Mouse (Mus musculus) midbrain, embryonic 12.5 days (tissue): ENCODE results near the gene Timm29. TPM values are rescaled to one million over a fixed set of nuclear protein-coding genes. Genes with fewer than 3 reads are reported as not detected.

Experiments
- ATAC-seq: fragments of 200-750 bp; cut with Nextera tagmentation; 2 replicates; pipeline ENCODE4 v1.8.0; 2017; ENCODE audit warnings: low read depth, moderate TSS enrichment, moderate library complexity; ENCODE audit not compliant: low FRiP score
- H3K27ac ChIP-seq: fragments of 300-500 bp; sonication (generic); replicated peaks from 2 replicates; pipeline ENCODE4 v1.5.1; 2016; ENCODE audit warnings: mild to moderate bottlenecking
- H3K27me3 ChIP-seq: fragments of 300-500 bp; sonication (generic); 2 replicates; pipeline ENCODE4 v1.6.1; 2016; ENCODE audit warnings: mild to moderate bottlenecking
- H3K36me3 ChIP-seq: fragments of 300-500 bp; sonication (generic); 2 replicates; pipeline ENCODE4 v1.6.1; 2016
- H3K4me1 ChIP-seq: fragments of 300-500 bp; sonication (generic); 2 replicates; pipeline ENCODE4 v1.6.1; 2016
- H3K4me2 ChIP-seq: fragments of 300-500 bp; sonication (generic); replicated peaks from 2 replicates; pipeline ENCODE4 v1.6.1; 2016; ENCODE audit warnings: mild to moderate bottlenecking, moderate library complexity
- H3K4me3 ChIP-seq: fragments of 300-500 bp; sonication (generic); 2 replicates; pipeline ENCODE4 v1.5.1; 2016; ENCODE audit warnings: mild to moderate bottlenecking
- H3K9ac ChIP-seq: fragments of 300-500 bp; sonication (generic); replicated peaks from 2 replicates; pipeline ENCODE4 v1.6.1; 2016; ENCODE audit warnings: mild to moderate bottlenecking, moderate library complexity
- H3K9me3 ChIP-seq: fragments of 300-500 bp; sonication (generic); 2 replicates; pipeline ENCODE4 v1.6.1; 2016; ENCODE audit warnings: mild to moderate bottlenecking
- WGBS: fragments of 180-500 bp; shearing (Covaris S2); methylation state at CpG from one replicate; pipeline ENCODE4 v1.1.7; 2016; 5-methylcytosine and 5-hydroxymethylcytosine counted together
- polyA plus RNA-seq: library from polyadenylated mRNA; unstranded; fragments of >200 nt; fragmentation: Nextera tagmentation; extraction: Ambion mirVana; gene quantifications from 2 replicates; pipeline ENCODE4 v1.2.1, GENCODE M21; 2016

The Timm29 gene
- polyA plus RNA-seq, 1 experiment from 2014 or later = 57.6 TPM

DNA sequence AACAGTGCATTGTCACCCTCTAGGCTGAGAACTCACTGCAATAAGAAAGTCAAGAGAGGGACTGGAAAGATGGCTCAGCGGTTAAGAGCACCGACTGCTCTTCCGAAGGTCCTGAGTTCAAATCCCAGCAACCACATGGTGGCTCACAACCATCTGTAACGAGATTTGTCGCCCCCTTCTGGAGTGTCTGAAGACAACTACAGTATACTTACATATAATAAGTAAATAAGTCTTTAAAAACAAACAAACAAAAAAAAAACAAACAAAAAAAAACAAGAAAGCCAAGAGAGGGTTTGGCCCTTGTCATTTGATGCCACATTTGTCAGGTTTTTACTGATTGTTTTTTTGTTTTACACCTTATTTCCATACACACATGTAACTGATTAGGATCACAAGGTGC lies 11.6 kb downstream of the Timm29 start:
- Histone ChIP-seq H3K9me3 (no peaks in the 10 kb centered on the region), H3K4me1 (no peaks in the 10 kb centered on the region), H3K36me3 (no peaks in the 10 kb centered on the region), H3K4me2 (no peak overlapping the region), H3K4me3 (no peak overlapping the region), H3K9ac (no peak overlapping the region), H3K27ac (no peak overlapping the region), H3K27me3 (no peaks in the 10 kb centered on the region)
- ATAC-seq = no peak
- WGBS = 74% methylated on average over 5 of the region's 5 CpGs

DNA sequence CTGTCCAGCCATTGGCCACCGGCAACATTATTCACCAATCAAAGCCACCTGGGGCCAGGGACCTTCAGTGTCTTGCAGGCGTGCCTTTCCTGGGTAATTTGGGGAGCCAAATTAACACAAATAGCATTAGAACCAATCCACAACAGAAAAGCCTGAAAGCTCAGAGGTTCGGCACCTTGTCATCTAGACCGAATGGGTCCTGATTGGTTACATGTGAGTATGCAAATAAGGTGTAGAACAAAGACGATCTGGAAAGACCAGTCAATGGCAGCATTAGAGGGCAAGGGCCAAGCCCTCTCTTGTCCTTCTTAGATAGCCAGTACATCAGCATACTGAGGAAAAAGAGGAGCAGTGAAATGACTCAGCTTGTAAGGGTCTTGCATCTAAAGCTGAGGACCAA lies 13.3 kb downstream of the Timm29 start:
- ATAC-seq = no peak
- H3K4me1 ChIP-seq = no peaks in the 10 kb centered on the region
- H3K27ac ChIP-seq = no peak overlapping the region
- no peak overlapping the region for H3K4me3 ChIP-seq
- H3K36me3 ChIP-seq = no peaks in the 10 kb centered on the region
- no peak overlapping the region for H3K9ac ChIP-seq
- H3K9me3 ChIP-seq = no peaks in the 10 kb centered on the region
- no peak overlapping the region for H3K4me2 ChIP-seq
- WGBS = 72% methylated on average over 5 of the region's 5 CpGs
- no peaks in the 10 kb centered on the region for H3K27me3 ChIP-seq

DNA sequence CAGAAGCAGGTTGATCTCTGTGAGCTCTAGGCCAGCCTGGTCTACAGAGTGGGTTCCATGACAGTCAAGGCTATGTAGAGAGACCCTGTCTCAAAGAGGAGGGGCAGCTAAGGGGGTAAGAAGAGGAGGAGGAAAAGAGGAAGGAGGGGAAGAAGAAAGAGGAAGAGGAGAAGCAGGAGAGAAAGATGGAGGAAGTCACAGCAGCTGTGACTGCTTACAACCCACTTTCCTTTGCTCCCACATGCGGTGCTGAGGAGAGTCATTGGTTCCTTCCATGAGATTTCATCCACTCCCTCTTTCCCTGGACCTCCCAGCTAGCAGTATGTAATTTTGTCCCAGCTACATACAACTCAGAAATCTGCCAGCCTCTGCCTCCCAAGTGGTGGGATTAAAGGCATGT lies 14.1 kb downstream of the Timm29 start:
- ATAC-seq = no peak
- Histone ChIP-seq H3K9ac (no peak overlapping the region), H3K4me1 (no peaks in the 10 kb centered on the region), H3K4me3 (no peak overlapping the region), H3K27ac (no peak overlapping the region), H3K27me3 (no peaks in the 10 kb centered on the region), H3K9me3 (no peaks in the 10 kb centered on the region), H3K4me2 (no peak overlapping the region), H3K36me3 (no peaks in the 10 kb centered on the region)
- 100% methylated on average over 1 of the region's 1 CpGs for WGBS

DNA sequence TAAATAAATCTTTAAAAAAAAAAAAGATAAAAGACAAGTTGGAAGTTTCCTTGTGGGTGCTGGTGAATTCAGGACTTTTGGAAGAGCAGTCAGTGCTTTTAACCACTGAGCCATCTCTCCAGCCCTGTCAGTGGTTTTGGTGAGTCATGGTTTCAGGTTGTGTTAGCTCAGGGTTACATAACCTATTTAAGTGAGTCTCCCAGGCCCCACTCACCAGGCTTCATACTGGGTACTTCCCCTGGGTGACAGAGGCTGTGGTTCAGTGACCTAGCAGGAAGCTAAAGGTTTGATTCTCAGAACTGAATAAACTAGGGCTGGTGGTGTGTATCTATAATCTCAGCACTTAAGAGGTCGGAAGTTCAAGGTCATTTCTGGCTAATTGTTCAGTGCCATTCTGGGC lies 17.3 kb downstream of the Timm29 start:
- no peak overlapping the region for H3K9ac ChIP-seq
- no peak overlapping the region for H3K4me3 ChIP-seq
- H3K9me3 ChIP-seq = no peaks in the 10 kb centered on the region
- H3K4me2 ChIP-seq = no peak overlapping the region
- peaks cover 2% of the 10 kb centered on the region for H3K4me1 ChIP-seq
- whole genome bisulfite sequencing = 94% methylated on average over 1 of the region's 1 CpGs
- no peaks in the 10 kb centered on the region for H3K36me3 ChIP-seq
- H3K27ac ChIP-seq = no peak overlapping the region
- ATAC-seq = no peak
- H3K27me3 ChIP-seq = no peaks in the 10 kb centered on the region

DNA sequence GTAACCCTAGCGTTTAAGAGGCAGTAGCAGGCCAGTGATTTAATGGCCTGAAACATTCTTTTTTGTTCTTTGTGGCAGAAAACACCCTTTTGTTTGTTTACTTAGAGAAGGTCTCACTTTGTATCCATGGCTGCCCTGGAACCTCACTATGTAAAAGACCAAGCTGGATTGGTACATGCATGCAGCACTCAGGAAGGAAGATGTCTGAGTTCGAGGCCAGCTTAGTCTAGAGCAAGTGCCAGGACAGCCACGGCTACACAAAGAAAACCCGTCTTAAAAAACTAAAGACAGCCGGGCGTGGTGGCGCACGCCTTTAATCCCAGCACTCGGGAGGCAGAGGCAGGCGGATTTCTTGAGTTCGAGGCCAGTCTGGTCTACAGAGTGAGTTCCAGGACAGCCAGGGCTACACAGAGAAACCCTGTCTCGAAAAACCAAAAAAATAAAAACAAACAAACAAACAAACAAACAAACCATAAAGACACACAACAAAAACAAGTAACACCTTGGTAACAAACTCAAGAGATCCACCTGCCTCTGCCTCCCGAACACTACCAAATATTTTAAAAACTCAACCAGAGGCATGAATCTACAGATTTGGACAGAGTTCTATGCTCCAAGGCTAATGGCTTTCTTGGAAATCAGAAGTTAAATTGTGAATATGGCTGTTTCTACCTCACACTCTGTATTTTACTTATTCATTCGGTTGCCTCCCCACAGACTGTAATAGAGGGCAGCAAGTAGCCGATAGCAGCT lies 22.5 kb downstream of the Timm29 start:
- Histone ChIP-seq H3K9ac (peak overlapping the region; percentile 75), H3K27me3 (no peaks in the 10 kb centered on the region), H3K9me3 (no peaks in the 10 kb centered on the region), H3K4me1 (peaks cover 26% of the 10 kb centered on the region), H3K27ac (peak overlapping the region; percentile 97), H3K36me3 (peaks cover 5% of the 10 kb centered on the region; the same call in 1 of the 2 replicates), H3K4me2 (peak overlapping the region; percentile 68), H3K4me3 (peak overlapping the region; percentile 62)
- no peak for ATAC-seq
- 79% methylated on average over 15 of the region's 15 CpGs for WGBS

DNA sequence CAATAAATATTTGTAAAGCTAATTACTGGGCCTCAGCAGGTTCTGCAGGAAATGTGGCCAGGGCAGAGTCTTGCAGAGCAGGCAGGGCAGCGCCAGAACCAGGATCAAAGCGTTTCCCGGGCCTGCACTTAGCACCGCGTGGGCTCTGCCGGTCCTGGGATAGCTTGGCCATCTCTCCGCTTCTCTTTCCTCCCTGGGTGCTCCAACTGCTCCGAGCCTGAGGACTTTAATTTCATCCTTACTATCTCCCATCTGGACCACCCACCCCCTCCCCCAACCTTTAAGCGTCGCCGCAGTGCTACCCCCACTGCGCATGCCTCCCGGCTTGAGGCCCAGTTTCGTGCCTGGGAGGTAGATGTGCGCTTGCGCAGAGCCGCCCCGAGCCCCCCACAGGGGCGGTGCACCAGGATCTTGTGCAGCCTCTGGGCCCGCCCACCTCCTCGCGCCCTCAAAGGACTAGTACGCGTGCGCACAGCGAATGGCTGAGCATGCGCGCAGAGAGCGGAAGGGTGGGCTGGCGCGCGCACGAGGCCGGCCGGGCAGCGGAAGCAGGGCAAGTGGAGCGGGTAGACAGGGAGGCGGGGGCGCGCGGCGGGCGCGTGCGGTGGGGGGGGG lies 23.2 kb downstream of the Timm29 start, which contains the start of gene Smarca4:
TSS of gene Smarca4 (plus strand) at position 553 of the 615 bp plus-strand sequence.
- under 1% methylated on average over 45 of the region's 45 CpGs for WGBS
- peaks cover 5% of the 10 kb centered on the region; the same call in 1 of the 2 replicates for H3K36me3 ChIP-seq
- H3K9ac ChIP-seq = peak within 1 kb of the TSS; percentile 83
- H3K27me3 ChIP-seq = no peaks in the 10 kb centered on the region
- peaks cover 26% of the 10 kb centered on the region for H3K4me1 ChIP-seq
- ATAC-seq = peak; percentile 94
- peak within 1 kb of the TSS; percentile 62 for H3K4me3 ChIP-seq
- H3K9me3 ChIP-seq = no peaks in the 10 kb centered on the region
- H3K4me2 ChIP-seq = peak within 1 kb of the TSS; percentile 68
- peak within 1 kb of the TSS; percentile 97 for H3K27ac ChIP-seq

DNA sequence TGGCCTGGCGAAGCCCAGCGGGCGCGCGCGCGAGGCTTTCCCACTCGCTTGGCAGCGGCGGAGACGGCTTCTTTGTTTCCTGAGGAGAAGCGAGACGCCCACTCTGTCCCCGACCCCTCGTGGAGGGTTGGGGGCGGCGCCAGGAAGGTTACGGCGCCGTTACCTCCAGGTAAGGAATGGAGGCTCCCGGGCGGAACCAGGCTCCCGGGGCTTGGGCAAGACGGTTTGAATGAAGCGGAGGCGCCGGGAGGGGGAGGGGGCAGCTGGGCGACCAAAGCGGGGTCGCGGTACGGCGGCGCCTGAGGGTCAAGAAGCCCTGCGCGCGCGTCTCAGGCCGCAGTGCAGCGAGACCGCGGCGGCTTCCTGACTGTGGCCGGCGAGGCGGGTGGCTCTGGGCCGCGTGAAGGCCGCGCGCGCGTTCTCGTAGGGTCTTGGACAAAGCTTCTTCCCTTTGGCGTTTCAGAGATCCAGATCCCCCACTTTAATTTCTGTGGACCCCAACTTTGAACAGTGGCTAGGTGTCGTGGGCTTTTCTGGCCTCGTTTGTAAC lies 23.8 kb downstream of the Timm29 start:
- peaks cover 5% of the 10 kb centered on the region; the same call in 1 of the 2 replicates for H3K36me3 ChIP-seq

DNA sequence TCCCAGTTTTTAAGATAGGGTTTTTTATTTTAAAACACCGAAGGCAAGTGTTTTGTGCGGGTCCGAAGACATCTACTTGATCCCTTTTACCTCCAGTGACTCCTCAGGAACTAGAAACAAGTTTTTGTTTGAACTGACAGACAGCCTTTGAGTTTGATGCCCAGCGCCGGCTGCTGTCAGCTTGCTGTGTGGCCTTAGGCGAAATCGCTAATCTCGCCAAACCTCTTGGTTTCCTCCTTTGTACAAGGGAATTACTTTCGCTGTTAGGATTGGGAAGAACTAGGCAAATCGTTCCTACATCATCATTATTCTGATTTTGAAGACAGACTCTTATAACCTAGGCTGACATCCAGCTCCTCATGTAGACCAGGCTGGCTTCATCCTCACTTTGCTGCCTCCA lies 24.5 kb downstream of the Timm29 start:
- H3K4me3 ChIP-seq = peak overlapping the region; percentile 62
- H3K4me2 ChIP-seq = peak overlapping the region; percentile 59
- H3K36me3 ChIP-seq = peaks cover 5% of the 10 kb centered on the region; the same call in 1 of the 2 replicates
- no peaks in the 10 kb centered on the region for H3K27me3 ChIP-seq
- H3K4me1 ChIP-seq = peaks cover 26% of the 10 kb centered on the region
- H3K27ac ChIP-seq = peak overlapping the region; percentile 97
- 4% methylated on average over 10 of the region's 10 CpGs for WGBS
- no peaks in the 10 kb centered on the region for H3K9me3 ChIP-seq
- H3K9ac ChIP-seq = peak overlapping the region; percentile 83
- ATAC-seq = no peak

More for the DNA sequence above, 23.8 kb downstream of the Timm29 start:
- Histone ChIP-seq H3K9ac (peak overlapping the region; percentile 83), H3K4me3 (peak overlapping the region; percentile 62), H3K9me3 (no peaks in the 10 kb centered on the region), H3K27ac (peak overlapping the region; percentile 97), H3K4me2 (peak overlapping the region; percentile 59), H3K4me1 (peaks cover 26% of the 10 kb centered on the region), H3K27me3 (no peaks in the 10 kb centered on the region)
- under 1% methylated on average over 56 of the region's 57 CpGs for WGBS
- ATAC-seq = peak; percentile 88

DNA sequence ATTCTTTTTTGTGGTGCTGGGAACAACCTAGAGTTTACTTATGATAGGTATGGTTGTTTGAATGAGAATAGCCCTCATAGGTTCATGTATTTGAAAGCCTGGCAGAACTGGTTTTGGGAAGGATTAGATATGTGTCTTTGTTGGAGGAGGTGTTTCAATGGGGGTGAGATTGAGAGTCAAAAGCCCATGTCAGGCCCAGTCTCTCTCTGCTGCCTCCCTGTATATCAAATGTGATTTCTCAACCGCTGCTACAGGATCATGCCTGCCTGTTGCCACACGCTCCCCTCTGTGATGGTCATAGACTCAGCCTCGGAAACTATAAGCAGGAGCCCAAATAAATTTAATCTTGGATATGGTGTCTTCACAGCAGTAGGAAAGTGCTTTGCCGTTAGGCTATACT lies 27.7 kb downstream of the Timm29 start:
- no peak overlapping the region for H3K27ac ChIP-seq
- no peak for ATAC-seq
- peaks cover 29% of the 10 kb centered on the region for H3K4me1 ChIP-seq
- H3K4me3 ChIP-seq = no peak overlapping the region
- no peaks in the 10 kb centered on the region for H3K9me3 ChIP-seq
- H3K9ac ChIP-seq = no peak overlapping the region
- H3K36me3 ChIP-seq = peaks cover 5% of the 10 kb centered on the region; the same call in 1 of the 2 replicates
- H3K27me3 ChIP-seq = no peaks in the 10 kb centered on the region
- H3K4me2 ChIP-seq = no peak overlapping the region
- 87% methylated on average over 4 of the region's 4 CpGs for WGBS

DNA sequence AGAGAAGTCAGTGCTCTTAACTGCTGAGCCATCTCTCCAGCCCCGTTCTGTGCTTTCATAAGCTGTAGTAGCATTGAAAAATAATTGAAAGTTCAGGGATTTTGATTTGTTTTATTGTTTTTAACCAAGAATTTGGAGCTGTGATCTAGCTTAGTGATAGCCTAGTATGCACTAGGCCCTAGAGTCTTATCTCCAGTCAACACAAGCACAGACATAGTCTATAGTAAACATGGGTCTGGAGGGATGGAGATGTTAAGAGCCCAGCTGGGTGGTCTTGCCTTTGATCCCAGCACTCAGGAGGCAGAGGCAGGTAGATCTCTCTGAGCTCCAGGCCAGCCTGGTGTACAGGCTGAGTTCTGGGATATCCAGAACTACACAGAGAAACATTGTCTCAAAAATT lies 30.2 kb downstream of the Timm29 start:
- H3K9ac ChIP-seq = no peak overlapping the region
- no peak overlapping the region for H3K4me2 ChIP-seq
- no peaks in the 10 kb centered on the region for H3K9me3 ChIP-seq
- no peak overlapping the region for H3K4me3 ChIP-seq
- H3K27me3 ChIP-seq = no peaks in the 10 kb centered on the region
- H3K4me1 ChIP-seq = peaks cover 24% of the 10 kb centered on the region
- ATAC-seq = no peak
- WGBS = 97% methylated on average over 1 of the region's 1 CpGs
- no peak overlapping the region for H3K27ac ChIP-seq
- peaks cover 5% of the 10 kb centered on the region; the same call in 1 of the 2 replicates for H3K36me3 ChIP-seq

DNA sequence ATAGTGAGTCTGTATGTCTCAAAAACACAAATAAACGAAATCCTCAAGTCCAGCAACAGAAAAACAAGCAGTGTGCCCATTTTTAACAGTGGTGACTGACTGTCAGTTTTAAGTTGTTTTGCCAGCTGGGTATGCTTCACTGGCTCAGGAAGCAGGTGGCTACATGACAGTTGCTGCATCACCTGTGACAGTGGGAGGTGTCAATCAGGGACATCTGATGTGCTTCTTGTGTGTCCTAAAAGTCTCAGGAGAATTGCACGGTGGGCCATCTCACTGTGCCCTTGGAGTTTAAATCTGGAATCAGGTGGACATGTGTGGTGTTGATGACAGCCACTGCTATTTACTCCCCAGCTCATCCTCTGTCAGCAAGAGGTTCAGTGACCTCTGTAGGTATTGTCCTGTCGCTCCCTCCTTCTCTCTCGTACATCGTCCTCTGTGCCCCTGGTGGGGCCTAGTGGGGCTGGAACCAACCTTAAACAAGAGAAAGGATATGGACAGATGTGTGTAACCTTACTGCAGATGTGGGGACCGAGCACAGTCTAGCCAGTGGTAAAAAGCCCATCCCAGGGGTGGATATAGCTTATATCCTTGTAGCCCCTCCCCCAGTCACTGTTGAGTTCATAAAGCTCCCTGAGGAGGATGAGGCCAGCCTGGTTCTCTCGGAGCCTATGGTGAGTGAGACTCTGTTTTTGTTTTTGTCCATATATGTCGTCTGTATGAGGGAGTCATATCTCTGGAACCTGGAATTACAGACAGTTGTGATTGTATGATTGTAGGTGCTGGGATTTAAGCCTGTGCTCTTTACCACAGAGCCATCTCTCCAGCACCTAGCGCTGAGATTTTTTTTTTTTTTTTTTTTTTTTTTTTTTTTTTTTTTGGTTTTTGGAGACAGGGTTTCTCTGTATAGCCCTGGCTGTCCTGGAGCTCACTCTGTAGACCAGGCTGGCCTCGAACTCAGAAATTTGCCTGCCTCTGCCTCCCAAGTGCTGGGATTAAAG lies 33.1 kb downstream of the Timm29 start:
- Histone ChIP-seq H3K36me3 (no peaks in the 10 kb centered on the region), H3K4me1 (peaks cover 11% of the 10 kb centered on the region), H3K9me3 (no peaks in the 10 kb centered on the region), H3K27me3 (no peaks in the 10 kb centered on the region), H3K4me2 (no peak overlapping the region), H3K27ac (no peak overlapping the region), H3K9ac (no peak overlapping the region), H3K4me3 (no peak overlapping the region)
- ATAC-seq = no peak
- WGBS = 90% methylated on average over 10 of the region's 10 CpGs
